Mouse (Mus musculus) liver, postnatal 0 days (tissue): ENCODE data around the gene Abl2.

Experiments used
- CTCF ChIP-seq: sonication (generic); IDR thresholded peaks from 2 replicates; pipeline ENCODE4 v1.5.1; 2016; ENCODE audit warnings: antibody characterized with exemption, low read depth
- EP300 ChIP-seq: IDR thresholded peaks from 2 replicates; pipeline ENCODE4 v1.6.1; 2016; ENCODE audit warnings: antibody characterized with exemption, low read depth, mild to moderate bottlenecking

- no peak for TF ChIP-seq CTCF
- no peak for TF ChIP-seq EP300
Measured at GRCm38 (mm10) chr1:156648705-156649104, 90.1 kb downstream of the Abl2 start.
